Mouse (Mus musculus) heart, embryonic 11.5 days (tissue): ENCODE data around the gene 1700020N01Rik. TPM values are rescaled to one million over a fixed set of nuclear protein-coding genes. Genes with fewer than 3 reads are reported as not detected.

Source experiments
- ATAC-seq: fragments of 200-750 bp; cut with Nextera tagmentation; replicated peaks from 2 replicates; pipeline ENCODE4 v1.8.0; 2017; ENCODE audit warnings: moderate library complexity; ENCODE audit not compliant: insufficient number of reproducible peaks, low FRiP score, low TSS enrichment
- H3K27ac ChIP-seq: fragments of 300-500 bp; sonication (generic); 2 replicates; pipeline ENCODE4 v1.5.1; 2014; ENCODE audit warnings: mild to moderate bottlenecking, low read depth, low read length
- H3K27me3 ChIP-seq: fragments of 300-500 bp; sonication (generic); 2 replicates; pipeline ENCODE4 v1.6.1; 2014; ENCODE audit warnings: mild to moderate bottlenecking, low read length, mixed read lengths; ENCODE audit not compliant: control insufficient read depth, insufficient read depth
- H3K36me3 ChIP-seq: fragments of 300-500 bp; sonication (generic); 2 replicates; pipeline ENCODE4 v1.6.1; 2014; ENCODE audit warnings: mild to moderate bottlenecking, low read length, moderate library complexity, mixed read lengths; ENCODE audit not compliant: control insufficient read depth, insufficient read depth
- H3K4me1 ChIP-seq: fragments of 300-500 bp; sonication (generic); 2 replicates; pipeline ENCODE4 v1.6.1; 2014; ENCODE audit warnings: low read length; ENCODE audit not compliant: control insufficient read depth, insufficient read depth
- H3K4me2 ChIP-seq: fragments of 300-500 bp; sonication (generic); 2 replicates; pipeline ENCODE4 v1.6.1; 2014; ENCODE audit warnings: mild to moderate bottlenecking, moderate library complexity
- H3K4me3 ChIP-seq: fragments of 300-500 bp; sonication (generic); 2 replicates; pipeline ENCODE4 v1.5.1; 2014; ENCODE audit warnings: low read depth, low read length
- H3K9ac ChIP-seq: fragments of 300-500 bp; sonication (generic); 2 replicates; pipeline ENCODE4 v1.6.1; 2014; ENCODE audit warnings: mild to moderate bottlenecking, low read depth, low read length, moderate library complexity
- H3K9me3 ChIP-seq: fragments of 300-500 bp; sonication (generic); replicated peaks from 2 replicates; pipeline ENCODE4 v1.6.1; 2016; ENCODE audit warnings: low read length; ENCODE audit not compliant: control insufficient read depth
- WGBS: fragments of 180-500 bp; shearing (Covaris S2); extraction: QIAGEN DNeasy Blood & Tissue Kit; methylation state at CpG from one replicate; pipeline ENCODE4 v1.1.7; 2014; ENCODE audit not compliant: insufficient replicate concordance; 5-methylcytosine and 5-hydroxymethylcytosine counted together
- polyA plus RNA-seq: library from polyadenylated mRNA; unstranded; fragments of >200 nt; fragmentation: Nextera tagmentation; extraction: Ambion mirVana; gene quantifications from 2 replicates; pipeline ENCODE4 v1.2.1, GENCODE M21; 2014

1700020N01Rik gene
- polyA plus RNA-seq, 1 experiment from 2014 or later, result 0.30 TPM

GRCm38 (mm10) chr10:21581546-21581945 lies 11.4 kb upstream of the 1700020N01Rik start:
- H3K4me3 ChIP-seq, result no peak overlapping the region
- WGBS, result 75% methylated on average over 1 of the region's 1 CpGs
- peaks cover 8% of the 10 kb centered on the region; the same call in 1 of the 2 replicates for H3K4me1 ChIP-seq
- H3K9me3 ChIP-seq, result no peaks in the 10 kb centered on the region
- H3K4me2 ChIP-seq, result no peak overlapping the region
- no peaks in the 10 kb centered on the region for H3K27me3 ChIP-seq
- H3K27ac ChIP-seq, result no peak overlapping the region
- no peak overlapping the region for H3K9ac ChIP-seq
- no peak for ATAC-seq
- no peaks in the 10 kb centered on the region for H3K36me3 ChIP-seq

GRCm38 (mm10) chr10:21587041-21587440 lies 5.9 kb upstream of the 1700020N01Rik start:
- H3K4me2 ChIP-seq, result no peak overlapping the region
- H3K27me3 ChIP-seq, result no peaks in the 10 kb centered on the region
- 88% methylated on average over 2 of the region's 2 CpGs for WGBS
- no peaks in the 10 kb centered on the region for H3K4me1 ChIP-seq
- no peaks in the 10 kb centered on the region for H3K36me3 ChIP-seq
- no peak overlapping the region for H3K27ac ChIP-seq
- no peaks in the 10 kb centered on the region for H3K9me3 ChIP-seq
- no peak for ATAC-seq
- no peak overlapping the region for H3K9ac ChIP-seq
- no peak overlapping the region for H3K4me3 ChIP-seq

- no peak for ATAC-seq
- H3K27me3 ChIP-seq, result no peaks in the 10 kb centered on the region
- no peak overlapping the region for H3K4me2 ChIP-seq
- H3K36me3 ChIP-seq, result no peaks in the 10 kb centered on the region
- H3K9me3 ChIP-seq, result no peaks in the 10 kb centered on the region
- no peak overlapping the region for H3K9ac ChIP-seq
- no peak overlapping the region for H3K27ac ChIP-seq
- no peaks in the 10 kb centered on the region for H3K4me1 ChIP-seq
- no peak overlapping the region for H3K4me3 ChIP-seq
- 72% methylated on average over 4 of the region's 4 CpGs for WGBS
These were observed 4.7 kb upstream of the 1700020N01Rik start for GRCm38 (mm10) chr10:21588007-21588852.

- Histone ChIP-seq H3K4me1 (peaks cover 15% of the 10 kb centered on the region), H3K4me3 (no peak overlapping the region), H3K9me3 (no peaks in the 10 kb centered on the region), H3K4me2 (no peak overlapping the region), H3K36me3 (no peaks in the 10 kb centered on the region), H3K27me3 (no peaks in the 10 kb centered on the region), H3K27ac (no peak overlapping the region), H3K9ac (no peak overlapping the region)
- 43% methylated on average over 5 of the region's 5 CpGs for WGBS
- ATAC-seq, result no peak
These were observed 8.0 kb downstream of the 1700020N01Rik start for GRCm38 (mm10) chr10:21600931-21601330.

- no peaks in the 10 kb centered on the region for H3K9me3 ChIP-seq
- H3K4me2 ChIP-seq, result no peak overlapping the region
- no peak overlapping the region for H3K4me3 ChIP-seq
- no peak for ATAC-seq
- 84% methylated on average over 8 of the region's 8 CpGs for WGBS
- no peaks in the 10 kb centered on the region for H3K27me3 ChIP-seq
- H3K9ac ChIP-seq, result no peak overlapping the region
- H3K36me3 ChIP-seq, result no peaks in the 10 kb centered on the region
- H3K4me1 ChIP-seq, result peaks cover 21% of the 10 kb centered on the region
- H3K27ac ChIP-seq, result no peak overlapping the region
These were observed 11.5 kb downstream of the 1700020N01Rik start for GRCm38 (mm10) chr10:21604476-21604875.

- WGBS, result 56% methylated on average over 4 of the region's 4 CpGs
- Histone ChIP-seq H3K9me3 (no peaks in the 10 kb centered on the region), H3K9ac (no peak overlapping the region), H3K4me3 (no peak overlapping the region), H3K4me1 (peaks cover 21% of the 10 kb centered on the region), H3K27ac (peak overlapping the region; percentile 57; the same call in 1 of the 2 replicates), H3K27me3 (no peaks in the 10 kb centered on the region), H3K4me2 (no peak overlapping the region), H3K36me3 (no peaks in the 10 kb centered on the region)
- ATAC-seq, result no peak
These were observed 12.1 kb downstream of the 1700020N01Rik start for GRCm38 (mm10) chr10:21605011-21605571.

GRCm38 (mm10) chr10:21605601-21606000 lies 12.7 kb downstream of the 1700020N01Rik start:
- Histone ChIP-seq H3K36me3 (no peaks in the 10 kb centered on the region), H3K27me3 (no peaks in the 10 kb centered on the region), H3K4me2 (no peak overlapping the region), H3K4me1 (peaks cover 21% of the 10 kb centered on the region), H3K9ac (no peak overlapping the region), H3K9me3 (no peaks in the 10 kb centered on the region), H3K4me3 (no peak overlapping the region), H3K27ac (no peak overlapping the region)
- ATAC-seq, result no peak
- 62% methylated on average over 5 of the region's 5 CpGs for WGBS

- H3K4me1 ChIP-seq, result peaks cover 21% of the 10 kb centered on the region
- no peak overlapping the region for H3K4me2 ChIP-seq
- no peaks in the 10 kb centered on the region for H3K27me3 ChIP-seq
- WGBS, result 64% methylated on average over 5 of the region's 5 CpGs
- no peak for ATAC-seq
- no peak overlapping the region for H3K4me3 ChIP-seq
- H3K9ac ChIP-seq, result no peak overlapping the region
- no peaks in the 10 kb centered on the region for H3K36me3 ChIP-seq
- H3K27ac ChIP-seq, result no peak overlapping the region
- no peaks in the 10 kb centered on the region for H3K9me3 ChIP-seq
These were observed 14.0 kb downstream of the 1700020N01Rik start for GRCm38 (mm10) chr10:21606931-21607330.
